Mouse (Mus musculus): ENCODE data around the gene Ucp2. TPM values are rescaled to one million over a fixed set of nuclear protein-coding genes. Genes with fewer than 3 reads are reported as not detected.
A peak's percentile ranks its signal among the peaks of the same experiment; 100 is the strongest.

Gene Ucp2
- total RNA-seq, 1 experiment from 2014 or later, result 334 TPM

DNA sequence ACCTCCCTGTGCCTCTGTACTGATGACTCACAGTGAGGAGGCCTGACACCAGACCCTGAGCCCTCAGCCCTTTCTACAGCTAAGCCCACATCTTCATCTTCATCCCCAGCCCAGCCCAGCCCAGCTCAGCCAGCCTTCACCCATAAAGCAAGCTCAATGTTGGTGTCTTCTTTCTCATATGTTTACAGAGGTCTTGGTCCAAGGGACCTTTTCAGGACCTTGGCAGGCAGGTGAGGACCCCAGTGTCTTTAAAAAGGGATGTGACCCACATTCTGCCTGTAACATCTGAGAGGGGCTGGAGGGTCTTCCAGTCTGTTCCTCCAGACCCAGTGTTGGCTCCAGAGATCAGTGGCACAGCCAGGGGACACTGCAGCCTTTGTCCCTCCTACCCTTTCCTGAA, 6.3 kb downstream of the Ucp2 start:
- no peak for ATAC-seq (replicated peaks; ENCODE audit: insufficient number of reproducible peaks, low FRiP score, low TSS enrichment, poor library complexity, severe bottlenecking)

DNA sequence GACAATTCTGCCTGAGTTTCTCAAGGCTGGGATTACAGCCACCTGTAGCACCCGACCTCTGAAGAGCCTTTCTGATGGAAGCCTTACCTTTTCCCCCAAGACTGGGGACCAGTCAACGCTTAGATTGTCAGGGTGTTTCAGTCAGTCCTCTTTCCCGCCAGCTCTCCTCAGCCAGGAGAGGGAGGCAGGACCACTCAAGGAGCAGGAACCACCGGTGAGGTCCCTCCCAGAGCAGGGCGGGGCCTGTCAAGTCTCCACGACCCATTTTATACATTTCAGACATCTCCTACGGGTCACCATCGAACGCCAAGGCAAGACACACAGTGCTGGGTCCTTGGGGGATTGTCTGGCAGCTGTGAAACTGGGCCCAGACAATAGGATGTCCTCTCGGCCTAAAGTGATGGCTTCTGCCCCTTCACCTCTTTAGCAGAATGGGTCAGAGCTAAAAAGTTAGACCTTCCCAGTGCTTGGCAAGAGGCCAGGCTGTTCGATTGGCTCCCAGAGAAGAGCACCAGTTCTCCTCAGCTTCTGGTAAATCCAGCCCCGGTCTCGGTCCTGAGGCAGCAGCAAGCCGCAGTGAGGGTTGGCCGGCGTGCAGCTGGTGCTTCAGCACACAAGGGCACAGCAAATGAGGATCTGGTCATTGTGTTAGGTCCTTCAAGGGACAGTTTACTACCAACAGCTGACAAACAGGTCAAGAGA, 7.3 kb downstream of the Ucp2 start:
- no peak for ATAC-seq (replicated peaks; ENCODE audit: insufficient number of reproducible peaks, low FRiP score, low TSS enrichment, poor library complexity, severe bottlenecking)

DNA sequence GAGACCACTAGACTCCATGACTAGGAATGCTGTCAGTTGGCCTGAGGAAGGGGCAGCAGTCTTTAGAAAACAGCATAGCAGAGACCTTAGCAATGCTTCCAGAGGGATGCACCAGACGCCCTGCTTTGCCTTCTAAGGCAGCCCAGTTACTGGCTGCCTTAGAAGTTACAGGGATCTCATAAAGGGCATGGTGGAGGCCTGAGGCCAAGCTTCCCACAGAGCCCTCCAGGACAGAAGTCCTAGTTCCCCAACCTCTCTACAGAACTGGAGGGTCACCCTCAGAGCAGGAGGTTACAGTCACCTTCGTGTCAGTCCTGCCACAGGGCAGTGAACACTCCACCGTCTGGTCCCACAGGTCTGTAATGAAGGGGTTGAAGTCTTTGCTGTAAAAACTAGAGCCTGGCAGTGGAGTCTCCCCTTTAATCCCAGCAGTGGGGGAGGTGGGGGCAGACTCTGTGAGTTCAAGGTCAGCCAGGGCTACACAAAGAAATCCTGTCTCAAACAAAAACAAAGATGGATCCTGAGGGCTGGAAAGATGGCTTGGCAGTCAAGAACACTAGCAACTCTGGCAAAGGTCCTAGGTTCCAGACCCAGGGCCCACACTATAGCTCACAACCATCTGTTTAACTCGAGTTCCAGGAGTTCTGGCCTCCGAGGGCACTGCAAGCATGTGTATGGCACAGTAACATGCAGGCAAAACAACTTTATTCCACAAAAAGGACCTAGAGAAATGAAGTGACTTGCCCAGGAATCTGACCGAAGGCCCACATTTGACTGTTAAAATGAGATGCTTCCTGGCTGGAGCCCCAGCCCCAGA, 8.1 kb downstream of the Ucp2 start:
- ATAC-seq (replicated peaks; ENCODE audit: insufficient number of reproducible peaks, low FRiP score, low TSS enrichment, poor library complexity, severe bottlenecking), result no peak

DNA sequence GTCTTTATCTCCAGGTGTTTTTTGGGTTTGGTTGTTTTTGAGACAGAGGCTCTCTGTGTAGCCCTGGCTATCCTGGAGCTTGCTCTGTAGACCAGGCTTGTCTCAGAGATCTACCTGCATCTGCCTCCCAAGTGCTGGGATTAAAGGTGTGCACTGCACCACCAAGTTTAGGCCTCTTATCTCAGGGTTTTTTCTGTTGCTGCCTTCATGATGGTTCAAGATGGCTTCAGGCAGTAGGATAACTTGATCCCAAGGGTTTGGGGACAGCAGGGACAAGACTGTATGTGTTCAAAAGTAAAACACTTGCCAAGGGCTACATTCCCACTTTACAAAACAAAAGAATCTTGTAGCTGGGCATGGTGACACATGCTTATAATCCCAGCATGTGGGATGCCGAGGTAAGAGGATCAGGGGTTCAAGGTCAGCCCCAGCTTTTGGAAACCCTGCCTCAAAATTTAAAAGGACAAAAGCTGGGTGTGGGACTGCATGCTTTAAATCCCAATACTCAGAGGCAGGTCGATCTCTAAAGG, 8.8 kb downstream of the Ucp2 start:
- no peak for ATAC-seq (replicated peaks; ENCODE audit: insufficient number of reproducible peaks, low FRiP score, low TSS enrichment, poor library complexity, severe bottlenecking)

DNA sequence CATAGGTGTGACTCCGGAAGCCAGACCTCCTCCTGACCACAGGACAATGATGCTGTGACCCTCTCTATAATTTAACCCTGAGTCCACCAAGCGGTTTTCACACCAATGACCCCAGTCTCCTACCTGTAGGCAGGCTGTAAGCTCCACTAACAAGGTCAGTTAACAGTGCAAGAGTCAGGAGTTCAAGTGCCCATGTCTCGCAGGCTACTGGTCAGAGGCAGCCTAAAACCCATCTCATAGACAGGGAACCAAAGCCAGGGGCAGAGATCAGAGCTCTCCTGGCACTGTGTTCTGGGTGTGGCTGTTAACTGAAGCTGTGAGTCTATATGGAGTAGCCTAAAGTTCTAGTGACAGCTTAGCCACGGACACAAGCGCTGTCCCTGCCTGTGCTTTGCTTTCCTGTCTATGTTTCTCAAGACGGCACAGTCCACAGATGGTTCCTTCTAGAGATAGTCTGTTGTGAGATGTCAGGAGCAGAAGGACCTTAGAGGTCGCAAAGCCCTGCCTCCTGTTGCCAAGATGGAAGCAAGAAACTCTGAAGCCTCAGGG, 9.3 kb downstream of the Ucp2 start:
- 0 out of 2 replicates have a peak, but pooled peaks have one; percentile 4 for ATAC-seq (replicated peaks; ENCODE audit: insufficient number of reproducible peaks, low FRiP score, low TSS enrichment, poor library complexity, severe bottlenecking)

DNA sequence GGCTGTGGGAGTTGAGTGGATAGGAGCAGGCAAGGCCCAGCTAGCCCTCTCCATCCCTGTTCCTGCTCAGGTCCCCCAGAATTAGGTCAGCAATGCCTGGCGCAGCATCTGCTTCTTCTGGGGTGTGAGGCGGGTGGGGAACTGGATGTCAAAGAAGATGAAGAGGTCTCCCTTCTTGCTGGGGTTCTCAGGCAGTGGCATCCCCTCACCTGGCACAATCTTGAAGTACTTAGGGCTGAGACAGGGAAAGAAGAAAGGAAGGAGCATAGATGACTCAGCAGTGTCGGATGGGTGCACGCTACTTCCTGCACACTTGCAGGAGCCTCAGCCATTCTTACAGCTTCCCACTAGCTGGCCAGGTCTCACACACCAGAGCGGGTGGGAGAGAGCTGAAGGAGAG, 9.9 kb downstream of the Ucp2 start:
- peak; percentile 20 for ATAC-seq (replicated peaks; ENCODE audit: insufficient number of reproducible peaks, low FRiP score, low TSS enrichment, poor library complexity, severe bottlenecking)

DNA sequence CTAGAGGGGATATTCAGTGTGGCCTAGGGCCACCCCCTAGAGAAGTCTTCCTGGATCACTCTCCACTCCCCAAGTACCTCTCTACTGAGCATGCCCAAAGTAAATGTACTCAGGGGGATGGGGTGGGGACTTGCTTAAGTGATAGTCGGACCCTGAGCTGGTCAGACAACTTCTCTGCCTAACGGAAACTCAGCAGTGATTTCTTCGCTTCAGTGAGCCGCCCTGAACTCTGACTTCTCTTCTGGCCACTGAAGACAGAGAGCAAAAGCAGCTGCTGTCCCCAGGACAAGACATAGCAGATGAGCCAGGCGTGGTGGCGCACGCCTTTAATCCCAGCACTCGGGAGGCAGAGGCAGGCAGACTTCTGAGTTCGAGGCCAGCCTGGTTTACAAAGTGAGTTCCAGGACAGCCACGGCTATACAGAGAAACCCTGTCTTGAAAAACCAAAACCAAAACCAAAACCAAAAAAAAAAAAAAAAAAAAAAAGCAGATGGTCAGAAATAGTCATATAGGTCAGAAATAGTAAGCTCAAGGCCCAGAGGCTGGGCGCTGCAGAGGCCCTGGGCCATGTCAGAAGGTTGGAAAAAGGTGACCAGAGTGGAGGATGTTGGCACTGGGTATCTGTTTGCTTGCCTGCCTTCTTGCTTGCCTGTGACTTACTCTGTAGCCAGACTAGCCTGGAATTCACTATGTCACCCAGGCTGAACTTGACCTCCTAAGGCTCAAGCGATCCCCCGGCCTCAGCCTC, 11.8 kb downstream of the Ucp2 start:
- ATAC-seq (replicated peaks; ENCODE audit: insufficient number of reproducible peaks, low FRiP score, low TSS enrichment, poor library complexity, severe bottlenecking), result no peak

DNA sequence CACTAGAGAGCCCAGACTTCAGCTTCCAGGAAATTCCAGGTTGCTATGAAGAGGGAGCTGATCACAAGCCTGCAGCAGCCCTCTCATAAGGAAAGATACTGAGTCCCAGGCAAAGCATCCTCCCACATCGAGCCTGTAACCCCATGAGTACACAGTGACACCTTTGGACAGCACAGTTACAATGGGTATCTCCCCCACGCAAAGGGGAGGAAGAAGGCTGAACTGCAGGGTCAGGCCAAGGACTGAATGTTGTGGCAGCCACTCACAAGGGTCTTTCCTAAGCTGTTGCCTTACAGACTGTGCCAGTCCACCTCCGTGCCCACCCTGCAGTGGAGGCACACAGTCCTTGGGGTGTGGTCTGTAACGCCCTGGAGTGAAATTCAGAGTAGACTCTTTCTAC, 13.4 kb downstream of the Ucp2 start:
- ATAC-seq (replicated peaks; ENCODE audit: insufficient number of reproducible peaks, low FRiP score, low TSS enrichment, poor library complexity, severe bottlenecking), result no peak

DNA sequence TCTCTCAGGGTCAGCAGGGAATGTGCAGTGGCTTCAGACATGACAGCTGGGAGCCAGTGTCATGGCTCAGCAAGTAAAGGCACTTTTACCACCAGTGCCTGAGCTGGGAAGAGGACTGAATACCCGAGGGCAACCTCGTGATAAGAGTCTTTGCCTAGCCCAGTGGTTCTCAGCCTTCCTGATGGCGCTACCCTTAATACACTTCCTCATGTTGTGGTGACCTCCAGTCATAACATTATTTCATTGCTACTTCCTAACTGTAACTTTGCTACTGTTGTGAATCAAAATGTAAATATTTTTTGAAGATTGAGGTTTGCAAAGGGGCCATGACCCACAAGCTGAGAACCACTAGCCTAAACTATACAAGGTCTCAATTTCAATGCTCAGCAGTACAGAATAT, 15.5 kb downstream of the Ucp2 start:
- ATAC-seq (replicated peaks; ENCODE audit: insufficient number of reproducible peaks, low FRiP score, low TSS enrichment, poor library complexity, severe bottlenecking), result peak; percentile 33; the same call in 1 of the 2 replicates

DNA sequence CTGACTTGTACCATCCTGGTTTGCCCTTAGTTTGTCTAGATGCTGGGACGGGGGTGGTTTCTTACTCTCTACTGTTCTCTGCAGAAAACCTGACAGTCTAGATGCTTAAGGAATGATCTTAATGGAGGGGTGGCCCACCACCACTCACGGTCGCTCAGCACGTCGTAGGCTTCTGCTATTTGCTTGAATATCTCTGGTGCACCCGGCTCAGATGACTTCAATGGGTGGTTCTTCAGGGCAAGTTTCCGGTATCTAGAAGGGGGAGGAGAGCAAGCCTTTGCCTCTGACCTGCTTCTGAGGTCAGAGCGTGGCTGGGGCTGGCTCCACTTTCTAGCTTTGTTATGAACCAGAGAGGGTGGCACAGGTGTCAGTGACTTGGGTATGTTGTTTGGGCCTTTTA, 18.5 kb downstream of the Ucp2 start:
- ATAC-seq (replicated peaks; ENCODE audit: insufficient number of reproducible peaks, low FRiP score, low TSS enrichment, poor library complexity, severe bottlenecking), result no peak

DNA sequence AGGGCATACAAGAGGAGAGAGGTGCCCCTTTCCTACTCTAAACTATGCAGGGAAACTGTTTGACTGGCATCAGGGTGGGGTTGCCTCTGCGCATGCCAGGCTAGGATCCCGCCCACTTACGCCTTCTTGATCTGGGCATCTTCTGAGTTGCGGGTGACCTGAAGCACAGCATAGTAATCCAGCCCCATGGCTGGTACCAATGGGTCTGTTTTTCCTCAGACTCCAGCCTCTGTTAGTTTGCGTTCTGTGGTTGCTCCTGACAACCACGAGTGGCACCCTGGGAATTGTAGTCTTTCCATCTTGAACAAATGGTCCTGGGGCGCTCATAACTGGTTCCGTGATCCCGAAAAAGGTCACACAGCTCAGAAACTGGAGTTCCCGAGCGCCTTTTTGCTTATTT, 21.4 kb downstream of the Ucp2 start, which contains the start of gene Dnajb13:
Gene Dnajb13, minus strand, starts transcription at position 388 of the 400 bp plus-strand sequence.
- ATAC-seq (replicated peaks; ENCODE audit: insufficient number of reproducible peaks, low FRiP score, low TSS enrichment, poor library complexity, severe bottlenecking), result no peak

DNA sequence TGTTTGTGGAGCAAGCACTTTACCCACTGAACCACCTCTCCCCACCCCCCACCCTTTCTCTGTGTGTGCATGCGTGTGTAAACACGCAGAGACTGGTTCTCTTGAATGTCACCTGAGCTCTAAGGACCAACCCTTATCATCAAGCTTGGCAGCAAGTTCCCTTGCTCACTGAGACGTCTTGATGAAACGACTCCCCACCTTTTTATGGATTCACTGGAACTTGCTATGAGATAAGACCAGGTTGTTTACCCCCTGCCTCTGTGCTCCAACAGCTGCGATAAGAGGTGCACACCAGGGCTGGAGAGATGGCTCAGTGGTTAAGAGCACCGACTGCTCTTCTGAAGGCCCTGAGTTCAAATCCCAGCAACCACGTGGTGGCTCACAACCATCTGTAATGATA, 27.1 kb downstream of the Ucp2 start:
- ATAC-seq (replicated peaks; ENCODE audit: insufficient number of reproducible peaks, low FRiP score, low TSS enrichment, poor library complexity, severe bottlenecking), result no peak

DNA sequence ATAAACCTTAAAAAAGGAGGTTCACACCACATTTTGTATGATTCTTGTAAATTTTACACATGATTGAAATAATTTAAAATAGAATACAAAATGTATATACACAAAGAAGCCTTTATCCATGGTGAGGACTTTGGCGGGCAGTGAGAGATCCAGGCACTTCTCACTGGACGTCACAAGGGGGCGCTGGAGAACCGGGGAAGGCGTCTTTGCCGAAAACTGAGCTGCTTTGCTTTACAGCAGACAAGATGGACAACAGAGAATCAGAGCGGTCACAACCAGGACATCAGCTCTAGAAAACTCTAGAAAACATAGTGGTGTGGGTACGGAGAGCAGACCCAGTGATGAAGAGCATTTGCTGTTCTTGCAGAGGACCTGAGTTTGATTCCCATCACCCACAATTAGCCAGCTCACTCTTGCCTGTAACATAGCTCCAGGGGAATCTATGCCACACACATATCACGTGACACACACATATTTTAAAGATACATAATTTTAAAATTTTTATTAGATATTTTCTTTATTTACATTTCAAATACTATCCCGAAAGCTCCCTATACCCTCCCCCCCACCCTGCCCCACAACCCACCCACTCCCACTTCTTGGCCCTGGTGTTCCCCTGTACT, 27.6 kb downstream of the Ucp2 start:
- ATAC-seq (replicated peaks; ENCODE audit: insufficient number of reproducible peaks, low FRiP score, low TSS enrichment, poor library complexity, severe bottlenecking), result peak; percentile 96

DNA sequence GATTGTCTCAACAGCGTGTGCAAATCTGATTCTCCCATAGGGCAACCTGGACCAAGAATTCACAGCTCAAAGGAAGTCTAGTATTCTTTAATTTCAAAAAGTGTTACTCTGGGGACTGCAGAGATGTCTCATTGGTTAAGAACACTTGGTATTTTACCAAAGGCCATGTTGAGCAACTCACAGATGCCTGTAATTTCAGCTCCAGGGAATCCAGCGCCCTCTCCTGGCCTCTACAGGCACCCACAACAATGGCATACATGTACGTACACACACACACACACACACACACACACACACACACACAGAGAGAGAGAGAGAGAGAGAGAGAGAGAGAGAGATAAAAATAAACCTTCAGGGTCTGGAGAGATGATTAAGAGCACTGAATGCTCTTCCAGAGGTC, 29.1 kb downstream of the Ucp2 start:
- no peak for ATAC-seq (replicated peaks; ENCODE audit: insufficient number of reproducible peaks, low FRiP score, low TSS enrichment, poor library complexity, severe bottlenecking)

DNA sequence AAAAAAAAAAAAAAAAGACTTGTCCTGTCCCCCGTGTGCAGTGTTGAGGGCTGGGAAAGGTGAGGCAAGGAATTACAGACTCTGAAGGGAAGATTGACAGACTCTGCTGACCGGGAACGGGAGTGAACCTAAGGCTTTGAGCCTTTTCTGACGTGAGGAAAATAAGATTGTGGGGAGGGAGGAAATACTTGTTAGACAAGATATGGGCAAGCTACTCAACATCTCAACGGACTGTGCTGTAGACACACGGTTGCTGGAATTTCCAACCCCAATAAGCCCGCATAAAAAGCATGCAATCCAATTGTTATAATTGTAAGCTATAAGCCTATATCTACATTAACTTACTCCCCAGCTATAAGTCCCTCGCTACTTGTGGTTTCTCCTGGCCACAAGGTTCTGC, 31.5 kb downstream of the Ucp2 start:
- no peak for ATAC-seq (replicated peaks; ENCODE audit: insufficient number of reproducible peaks, low FRiP score, low TSS enrichment, poor library complexity, severe bottlenecking)

DNA sequence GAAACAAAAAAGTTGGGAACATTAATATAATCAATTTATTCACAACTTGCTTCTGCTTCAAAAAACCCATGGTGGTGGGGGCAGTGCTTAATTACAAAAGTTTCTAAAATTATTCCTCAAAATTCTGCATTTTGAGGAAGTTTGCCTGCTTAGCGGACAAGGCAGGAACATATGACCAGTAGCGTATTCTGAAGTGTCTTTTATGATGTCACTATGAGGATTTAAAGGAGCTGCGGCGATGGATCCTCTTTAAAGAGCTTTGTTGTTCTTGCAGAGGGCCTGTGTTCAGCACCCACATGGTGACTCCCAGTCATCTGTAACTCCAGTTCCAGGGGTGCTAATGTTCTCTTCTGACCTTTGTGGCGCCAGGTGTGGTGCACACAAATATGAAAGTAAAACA, 37.6 kb downstream of the Ucp2 start:
- 0 out of 2 replicates have a peak, but pooled peaks have one; percentile 76 for ATAC-seq (replicated peaks; ENCODE audit: insufficient number of reproducible peaks, low FRiP score, low TSS enrichment, poor library complexity, severe bottlenecking)

DNA sequence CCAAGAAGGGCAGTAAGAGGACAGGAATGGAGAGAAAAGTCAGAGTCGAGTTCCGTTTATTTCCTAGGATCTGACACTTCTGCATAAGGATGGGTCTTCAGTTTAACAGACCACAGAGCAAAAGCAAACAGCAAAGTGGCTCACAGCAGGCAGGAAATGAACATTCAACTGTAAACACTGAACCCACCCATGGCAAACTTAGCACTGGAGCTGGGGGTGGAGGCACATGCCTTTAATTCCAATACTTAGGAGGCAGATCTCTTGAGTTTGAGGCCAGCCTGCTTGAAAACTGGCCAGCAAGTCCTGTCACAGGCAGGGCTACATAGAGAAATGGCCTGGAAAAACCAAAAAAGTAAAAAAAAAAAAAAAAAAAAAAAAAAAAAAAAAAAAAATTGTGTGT, 40.4 kb downstream of the Ucp2 start:
- no peak for ATAC-seq (replicated peaks; ENCODE audit: insufficient number of reproducible peaks, low FRiP score, low TSS enrichment, poor library complexity, severe bottlenecking)

DNA sequence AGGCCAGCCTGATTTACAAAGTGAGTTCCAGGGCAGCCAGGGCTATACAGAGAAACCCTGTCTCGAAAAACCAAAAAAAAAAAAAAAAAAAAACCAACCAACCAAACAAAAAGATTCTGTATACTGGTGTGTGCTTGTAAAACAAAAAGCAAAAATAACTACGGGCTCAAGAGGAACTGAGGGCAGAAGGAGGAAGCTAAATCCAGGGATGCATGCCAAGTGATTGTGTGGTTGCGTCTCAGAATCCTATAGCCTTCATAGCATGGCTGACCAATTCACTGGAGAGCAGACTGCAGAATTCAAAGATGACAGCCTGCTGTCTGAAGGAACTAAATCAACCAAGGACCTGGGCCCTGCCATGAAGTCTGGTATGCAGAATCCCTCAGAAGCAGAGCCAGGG, 41.1 kb downstream of the Ucp2 start:
- no peak for ATAC-seq (replicated peaks; ENCODE audit: insufficient number of reproducible peaks, low FRiP score, low TSS enrichment, poor library complexity, severe bottlenecking)

DNA sequence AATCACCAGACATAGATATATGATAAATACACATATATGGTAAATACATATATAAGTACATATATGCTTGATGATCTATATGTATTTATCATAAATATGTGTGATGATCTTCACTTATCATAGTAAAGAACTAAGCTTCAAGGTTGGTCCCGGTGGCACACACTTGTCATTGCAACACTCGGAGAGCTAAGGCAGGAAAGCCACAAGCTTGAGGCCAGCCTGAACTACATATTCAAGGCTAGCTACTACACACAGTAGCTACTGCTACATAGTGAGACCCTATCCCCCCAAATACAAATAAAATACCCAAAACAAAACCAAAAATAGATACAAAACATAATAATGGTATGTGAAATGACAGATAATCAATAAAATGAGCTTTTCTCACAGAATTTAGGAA, 42.7 kb downstream of the Ucp2 start:
- no peak for ATAC-seq (replicated peaks; ENCODE audit: insufficient number of reproducible peaks, low FRiP score, low TSS enrichment, poor library complexity, severe bottlenecking)

Data from monocyte, adult 5-6 weeks (primary cell).